Mouse (Mus musculus) right cerebral cortex, postnatal 4 days (tissue): ENCODE results near the gene Adam19.

Experiments used
- DNase-seq: peaks from one replicate; pipeline ENCODE4 v3.0.0-alpha.2; 2022

Gene Adam19

GRCm38 (mm10) chr11:46109206-46109605 lies 53.4 kb downstream of the Adam19 start:
- DNase-seq, result no peak

- DNase-seq, result no peak
Observed at GRCm38 (mm10) chr11:46110156-46110944, 54.6 kb downstream of the Adam19 start.

GRCm38 (mm10) chr11:46110945-46111287 lies 55.1 kb downstream of the Adam19 start:
- no peak for DNase-seq

- DNase-seq, result no peak
Observed at GRCm38 (mm10) chr11:46113211-46113610, 57.4 kb downstream of the Adam19 start.

- no peak for DNase-seq
Observed at GRCm38 (mm10) chr11:46114221-46114620, 58.4 kb downstream of the Adam19 start.

GRCm38 (mm10) chr11:46115011-46115410 lies 59.2 kb downstream of the Adam19 start:
- no peak for DNase-seq

- DNase-seq, result no peak
Observed at GRCm38 (mm10) chr11:46115411-46116173, 59.8 kb downstream of the Adam19 start.

GRCm38 (mm10) chr11:46116510-46116909 lies 60.7 kb downstream of the Adam19 start:
- no peak for DNase-seq

- no peak for DNase-seq
Observed at GRCm38 (mm10) chr11:46119624-46120023, 63.8 kb downstream of the Adam19 start.

- DNase-seq, result no peak
Observed at GRCm38 (mm10) chr11:46120084-46120483, 64.3 kb downstream of the Adam19 start.

- no peak for DNase-seq
Observed at GRCm38 (mm10) chr11:46121666-46122065, 65.9 kb downstream of the Adam19 start.

GRCm38 (mm10) chr11:46122875-46123274 lies 67.1 kb downstream of the Adam19 start:
- DNase-seq, result no peak

- no peak for DNase-seq
Observed at GRCm38 (mm10) chr11:46123328-46123866, 67.6 kb downstream of the Adam19 start.

GRCm38 (mm10) chr11:46125093-46125834 lies 69.5 kb downstream of the Adam19 start:
- no peak for DNase-seq

GRCm38 (mm10) chr11:46125835-46126229 lies 70.0 kb downstream of the Adam19 start:
- DNase-seq, result no peak

GRCm38 (mm10) chr11:46126317-46126716 lies 70.5 kb downstream of the Adam19 start:
- DNase-seq, result no peak

GRCm38 (mm10) chr11:46126827-46127410 lies 71.1 kb downstream of the Adam19 start:
- no peak for DNase-seq

- no peak for DNase-seq
Observed at GRCm38 (mm10) chr11:46127621-46128547, 72.1 kb downstream of the Adam19 start.

- DNase-seq, result peak; percentile 57
Observed at GRCm38 (mm10) chr11:46128548-46128945, 72.8 kb downstream of the Adam19 start.

- DNase-seq, result no peak
Observed at GRCm38 (mm10) chr11:46131022-46131986, 75.5 kb downstream of the Adam19 start.
